Mouse (Mus musculus): ENCODE measurements around the gene Eng.

- TF ChIP-seq POLR2A (IDR thresholded peaks at IDR 0.05; ENCODE audit: borderline replicate concordance, control insufficient read depth, low read depth, low read length) = no peak
- TF ChIP-seq CTCF (IDR thresholded peaks at IDR 0.05; ENCODE audit: control insufficient read depth, insufficient read depth, low read length) = 0 out of 2 replicates have a peak, but pooled peaks have one; percentile 13
Observed at GRCm38 (mm10) chr2:32714987-32715425, 68.6 kb downstream of the Eng start.
